Mouse (Mus musculus) mature B cell (primary cell): ENCODE measurements around the gene Capn2.

Experiments used
- in situ Hi-C: fragments of 300-500 bp; cut with MboI; formaldehyde crosslinking; loops from 2 replicates; pipeline ENCODE4 v1.14.3; 2019

The Capn2 gene

DNA sequence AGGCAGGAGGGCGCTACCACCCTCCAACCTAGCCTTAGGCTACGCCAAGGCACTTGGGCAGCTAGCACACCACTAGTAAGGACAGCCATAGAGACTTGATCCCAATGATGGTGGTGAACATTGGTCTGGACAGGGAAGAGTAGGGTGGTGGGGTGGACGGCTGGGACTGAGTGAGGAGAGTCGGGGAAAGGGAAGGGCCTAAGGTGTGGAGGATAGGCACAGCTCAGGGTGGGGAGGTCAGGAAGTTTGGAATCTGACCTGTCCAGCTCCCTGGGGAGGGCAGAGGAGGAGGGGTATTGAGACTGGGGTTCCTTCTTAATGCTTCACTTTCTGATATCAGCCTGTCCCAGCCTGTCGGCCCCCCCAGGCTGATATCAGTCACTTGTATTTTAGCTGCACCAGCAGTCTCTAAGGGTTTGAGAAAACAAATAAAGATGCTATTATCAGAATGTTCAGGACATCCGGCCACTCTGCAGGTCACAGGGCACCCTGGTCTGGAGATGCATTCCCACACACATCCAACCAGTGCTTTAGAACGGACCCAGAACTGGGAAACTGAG, 14.8 kb downstream of the Capn2 start:
- in situ Hi-C loops = no loop called here

DNA sequence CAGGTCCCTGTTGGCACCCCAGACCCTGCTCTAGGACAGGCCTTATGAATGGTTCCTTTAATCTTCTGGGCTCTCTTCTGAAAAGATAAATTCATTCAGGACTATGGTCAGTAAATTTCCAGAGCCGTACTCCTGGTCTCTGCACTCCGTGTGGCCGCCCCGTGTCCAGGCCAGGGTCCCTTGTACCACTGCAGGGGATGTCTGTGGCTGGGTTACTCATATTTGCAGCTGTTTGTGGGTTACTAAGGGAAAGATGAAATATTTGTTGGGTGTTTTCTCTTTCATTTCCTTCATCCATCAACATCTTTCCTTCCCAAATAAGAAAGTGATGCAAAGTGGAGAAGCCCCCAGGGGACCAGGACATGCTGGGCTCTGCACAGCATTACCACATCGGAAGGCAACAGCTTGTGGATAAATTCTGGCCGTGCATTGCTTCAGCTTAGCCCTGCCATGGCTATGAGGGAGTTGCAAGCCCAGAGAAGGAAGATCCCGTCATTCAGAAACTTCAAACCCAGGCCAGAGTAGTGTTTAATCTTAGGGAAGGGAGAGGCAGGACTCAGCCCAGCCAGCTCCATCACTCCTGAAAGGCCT, 15.5 kb downstream of the Capn2 start:
- in situ Hi-C loops = no loop called here

DNA sequence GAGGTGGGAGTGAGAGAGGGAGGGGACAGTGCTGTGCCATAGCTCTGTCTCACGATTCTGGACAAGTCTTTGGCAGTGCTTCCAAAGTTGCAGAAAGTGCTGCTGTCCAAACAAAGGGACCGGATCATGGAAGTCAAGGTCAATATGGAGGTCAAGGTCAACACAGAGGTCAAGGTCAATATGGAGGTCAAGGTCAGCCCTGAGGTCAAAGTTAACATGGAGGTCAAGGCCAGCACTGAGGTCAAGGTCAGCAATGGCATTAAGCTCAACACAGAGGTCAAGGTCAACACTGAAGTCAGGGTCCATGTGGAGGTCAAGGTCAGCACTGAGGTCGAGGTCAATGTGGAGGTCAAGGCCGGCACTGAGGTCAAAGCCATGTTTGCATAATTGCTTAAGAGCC, 16.6 kb downstream of the Capn2 start:
- in situ Hi-C loops = no loop called here

DNA sequence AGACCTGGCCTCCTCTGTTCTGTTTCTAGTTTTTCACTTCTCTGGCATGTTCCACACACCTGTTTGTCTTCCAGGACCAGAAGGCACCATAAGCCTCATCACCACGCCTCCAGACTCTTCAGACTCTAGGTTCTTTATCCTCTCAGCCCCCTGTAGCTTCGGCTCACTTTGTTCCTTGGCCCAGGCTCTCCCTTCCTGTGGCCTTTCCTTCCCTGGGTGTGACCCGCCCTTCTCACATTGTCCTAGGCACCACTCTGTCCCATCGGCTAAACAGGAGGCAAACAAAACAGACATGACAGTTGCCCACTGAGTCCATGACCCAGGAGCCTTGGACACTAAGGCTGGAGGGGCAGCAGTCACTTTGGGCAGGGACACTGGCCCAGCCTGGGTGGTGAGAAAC, 17.2 kb downstream of the Capn2 start:
- in situ Hi-C loops = no loop called here

DNA sequence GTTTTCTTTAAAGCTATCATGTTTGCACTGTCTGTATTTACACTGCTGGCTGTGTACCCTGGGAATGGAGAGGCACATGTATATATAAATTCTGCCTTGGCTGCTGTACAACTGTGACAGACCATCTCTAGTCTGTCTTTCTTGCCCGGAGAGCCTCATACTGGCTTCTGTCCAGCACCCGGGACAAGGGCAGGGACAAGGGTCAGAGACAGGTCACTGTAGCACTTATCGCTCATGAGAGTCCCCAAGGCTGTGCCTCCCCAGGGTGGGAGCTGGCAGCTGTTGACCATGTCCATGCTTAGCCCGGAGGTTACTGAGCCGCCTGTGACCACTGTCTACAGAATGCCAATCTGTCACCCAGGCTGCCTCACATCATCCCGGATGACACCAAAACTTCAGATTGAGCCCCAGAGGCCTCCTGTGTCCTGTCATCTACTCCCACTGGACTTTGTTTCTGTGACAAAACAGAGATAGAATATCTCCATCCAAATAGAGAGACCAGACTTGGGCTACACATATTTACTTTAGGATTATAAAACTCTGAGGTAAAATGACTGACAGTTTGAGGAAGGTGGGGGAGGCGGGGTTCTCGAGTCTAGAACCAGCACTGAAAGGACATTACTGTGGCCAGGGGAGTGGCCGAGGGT, 17.8 kb downstream of the Capn2 start:
- in situ Hi-C loops = no loop called here

DNA sequence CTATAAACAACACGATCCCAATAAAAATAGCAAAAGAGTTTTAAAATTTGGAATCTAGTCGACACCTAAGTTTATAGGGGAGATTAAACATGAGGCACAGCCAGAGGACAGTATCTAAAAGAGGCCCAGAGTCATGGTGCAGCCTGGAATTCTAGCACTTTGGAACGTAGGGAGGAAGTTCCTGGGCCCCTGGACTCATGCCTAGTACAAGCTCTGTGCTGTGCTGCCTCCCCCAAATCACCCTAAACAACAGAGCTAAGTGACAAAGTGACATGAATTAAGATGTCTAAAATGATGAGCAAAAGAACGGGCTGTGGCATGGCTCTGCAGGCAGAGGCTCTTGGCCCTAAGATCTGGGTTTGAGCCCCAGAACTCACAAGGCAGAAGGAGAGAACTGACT, 19.7 kb downstream of the Capn2 start:
- in situ Hi-C loops = no loop called here

DNA sequence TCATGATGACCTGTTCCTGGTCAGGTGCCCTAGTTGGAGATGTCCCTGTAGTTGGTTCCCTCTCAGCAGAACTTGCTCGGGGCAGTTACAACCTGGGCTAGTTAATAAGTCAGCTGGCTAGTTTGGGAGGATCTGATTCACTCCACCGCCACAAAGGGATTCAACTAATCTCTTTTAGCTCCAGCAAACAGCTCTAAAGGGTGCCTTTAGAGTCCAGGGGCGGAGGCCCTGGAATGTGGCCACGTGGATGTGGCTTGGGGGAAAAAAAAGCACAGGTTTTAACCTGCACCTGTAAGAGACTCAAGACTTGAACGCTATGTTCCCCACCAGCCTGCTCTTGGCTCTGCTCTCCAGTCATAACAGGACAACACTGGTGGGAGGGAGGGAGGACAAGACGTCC, 20.7 kb downstream of the Capn2 start:
- in situ Hi-C loops = no loop called here

DNA sequence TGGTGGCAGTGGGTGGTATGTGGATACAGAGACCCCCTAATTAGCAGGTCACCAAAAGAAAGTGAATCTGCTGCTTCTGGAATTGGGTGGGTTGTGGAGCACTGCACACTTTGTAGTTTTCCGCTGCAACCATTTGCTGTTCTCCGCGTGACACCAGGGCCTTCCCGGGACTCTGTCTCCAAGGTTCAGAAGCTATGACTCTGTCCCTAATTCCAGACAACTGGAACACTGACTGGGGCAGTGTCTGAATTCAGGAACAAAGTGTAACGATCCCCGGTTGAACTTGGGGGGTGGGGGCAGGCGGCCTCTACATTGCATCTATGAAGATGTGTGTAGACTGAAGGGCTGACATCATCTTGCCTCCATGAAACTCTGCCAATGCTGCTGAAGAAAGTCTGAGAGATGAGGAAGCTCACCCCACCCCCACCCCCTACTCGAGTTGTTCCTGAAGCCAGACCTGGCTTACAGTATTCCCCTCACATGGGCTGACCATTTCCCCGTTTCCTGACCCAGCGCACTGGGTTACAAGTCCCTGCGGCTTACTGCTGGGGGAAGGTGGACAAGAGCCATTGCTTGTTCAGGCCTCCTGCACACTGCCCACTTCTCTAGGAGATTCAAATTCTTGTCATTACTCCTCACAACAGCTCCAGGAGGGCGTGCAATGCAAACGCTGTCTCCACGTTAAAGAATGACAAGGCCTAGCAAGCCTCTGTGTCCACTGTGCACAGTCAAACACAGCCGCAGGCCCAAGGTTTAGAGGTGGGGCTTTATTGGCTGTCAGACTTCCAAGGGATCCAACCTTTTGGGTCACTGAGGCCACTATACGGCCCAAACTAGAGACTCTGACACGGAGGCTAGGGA, 22.9 kb downstream of the Capn2 start:
- in situ Hi-C loops = no loop called here

DNA sequence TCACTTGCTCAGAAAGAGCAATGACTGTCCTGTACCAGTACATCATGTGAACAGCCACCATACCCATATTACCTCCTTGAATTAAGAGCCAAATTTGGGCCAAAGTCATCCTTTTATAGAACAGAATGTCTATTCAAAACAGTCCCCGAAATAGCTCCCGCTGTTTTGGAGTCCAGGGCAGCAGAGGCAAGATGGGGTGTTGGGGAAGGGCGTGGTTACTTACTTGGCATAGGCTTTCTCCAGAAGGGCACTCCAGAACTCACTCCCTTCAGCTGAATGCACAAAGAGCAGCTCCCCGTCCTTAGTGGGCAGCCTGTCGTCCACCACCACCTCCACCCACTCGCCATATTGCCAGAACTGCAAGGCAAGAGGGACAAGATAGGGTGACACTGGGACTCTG, 25.6 kb downstream of the Capn2 start:
- in situ Hi-C loops = no loop called here

DNA sequence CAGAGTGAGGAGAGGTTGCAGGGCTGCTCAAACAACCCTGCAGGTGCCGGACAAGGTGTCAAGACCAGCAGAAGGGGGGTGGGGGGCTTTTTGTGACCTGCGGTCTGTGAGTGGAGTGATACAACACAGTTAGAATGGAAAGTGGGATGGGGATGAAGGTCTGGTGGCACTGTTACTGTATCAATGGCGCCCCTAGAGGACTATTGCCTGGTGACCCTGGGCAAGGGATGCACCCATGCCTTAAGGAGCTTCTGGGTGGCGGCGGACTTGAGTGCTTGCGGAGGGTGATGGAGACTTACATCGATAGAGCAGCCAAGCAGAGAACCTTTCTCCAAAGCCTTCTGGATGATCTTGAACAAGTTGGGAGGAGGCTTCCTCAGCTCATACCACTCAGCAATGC, 26.8 kb downstream of the Capn2 start:
- in situ Hi-C loops = no loop called here

DNA sequence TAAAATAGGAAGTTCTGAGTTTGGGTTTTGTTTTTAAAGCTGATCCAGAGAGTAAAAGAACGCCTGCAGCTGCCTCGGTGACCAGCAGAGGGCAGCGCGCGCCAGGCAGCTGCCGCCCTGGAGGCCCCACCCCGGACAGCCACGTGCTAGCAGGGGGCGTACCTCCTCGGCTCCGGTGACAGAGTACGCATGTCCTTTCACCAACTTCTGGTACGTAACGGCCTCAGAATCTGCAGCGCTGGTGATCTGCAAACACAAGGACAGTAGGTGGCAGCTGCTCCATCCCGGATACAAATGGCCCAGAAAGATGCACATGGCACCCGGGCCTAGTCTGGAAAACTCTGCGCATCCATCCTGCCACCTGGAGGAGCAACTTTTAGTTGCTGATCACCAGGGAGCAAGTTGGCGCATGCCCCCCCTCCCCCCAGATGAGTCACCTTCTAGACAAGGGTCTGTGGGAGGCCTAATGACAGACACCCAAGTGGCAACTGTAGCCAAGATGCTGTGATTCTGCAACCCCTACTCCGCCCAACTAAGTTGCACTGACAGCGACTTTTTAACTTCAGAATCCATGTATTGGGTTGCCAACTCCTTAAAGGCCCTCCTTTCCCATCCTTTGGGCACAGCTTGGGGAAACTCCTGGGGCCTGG, 27.5 kb downstream of the Capn2 start:
- in situ Hi-C loops = no loop called here

DNA sequence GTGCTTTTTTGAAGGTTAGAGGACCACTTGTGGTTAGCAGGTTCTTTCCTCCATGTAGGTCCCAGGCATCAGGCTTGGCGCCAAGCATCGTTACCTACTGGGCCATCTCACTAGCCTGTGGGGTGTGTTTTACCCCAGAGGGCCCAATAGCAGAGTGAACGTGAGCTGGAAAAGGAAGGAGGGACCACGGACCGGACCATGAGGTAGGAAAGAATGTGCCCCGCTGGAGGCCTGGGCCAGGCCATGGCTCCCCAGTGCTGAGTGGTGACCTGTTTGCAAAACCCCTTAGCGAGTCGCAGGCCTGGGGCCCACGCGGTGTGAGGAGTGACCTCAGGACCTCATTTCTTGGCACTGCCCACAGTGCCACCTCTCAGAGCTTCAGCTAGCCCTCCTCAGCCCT, 28.9 kb downstream of the Capn2 start:
- in situ Hi-C loops = no loop called here

DNA sequence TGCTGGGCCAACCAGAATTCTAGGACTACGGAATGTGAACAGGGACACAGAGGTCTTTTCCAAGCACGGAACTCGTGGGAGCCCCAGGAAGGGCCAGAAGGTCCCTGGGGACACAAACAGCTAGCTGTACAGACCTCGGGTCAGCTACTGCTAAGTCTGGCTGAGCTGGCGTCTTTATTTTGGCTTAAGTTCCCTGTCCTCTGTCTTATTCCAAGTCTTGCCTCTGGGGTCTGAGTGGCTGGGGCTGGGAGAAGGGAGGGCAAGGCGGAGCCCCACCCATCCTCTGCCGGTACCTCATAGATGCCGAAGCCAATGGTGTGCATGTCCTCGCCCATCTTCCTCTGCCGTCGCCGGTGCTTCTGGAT, 33.5 kb downstream of the Capn2 start:
- in situ Hi-C loops = no loop called here

DNA sequence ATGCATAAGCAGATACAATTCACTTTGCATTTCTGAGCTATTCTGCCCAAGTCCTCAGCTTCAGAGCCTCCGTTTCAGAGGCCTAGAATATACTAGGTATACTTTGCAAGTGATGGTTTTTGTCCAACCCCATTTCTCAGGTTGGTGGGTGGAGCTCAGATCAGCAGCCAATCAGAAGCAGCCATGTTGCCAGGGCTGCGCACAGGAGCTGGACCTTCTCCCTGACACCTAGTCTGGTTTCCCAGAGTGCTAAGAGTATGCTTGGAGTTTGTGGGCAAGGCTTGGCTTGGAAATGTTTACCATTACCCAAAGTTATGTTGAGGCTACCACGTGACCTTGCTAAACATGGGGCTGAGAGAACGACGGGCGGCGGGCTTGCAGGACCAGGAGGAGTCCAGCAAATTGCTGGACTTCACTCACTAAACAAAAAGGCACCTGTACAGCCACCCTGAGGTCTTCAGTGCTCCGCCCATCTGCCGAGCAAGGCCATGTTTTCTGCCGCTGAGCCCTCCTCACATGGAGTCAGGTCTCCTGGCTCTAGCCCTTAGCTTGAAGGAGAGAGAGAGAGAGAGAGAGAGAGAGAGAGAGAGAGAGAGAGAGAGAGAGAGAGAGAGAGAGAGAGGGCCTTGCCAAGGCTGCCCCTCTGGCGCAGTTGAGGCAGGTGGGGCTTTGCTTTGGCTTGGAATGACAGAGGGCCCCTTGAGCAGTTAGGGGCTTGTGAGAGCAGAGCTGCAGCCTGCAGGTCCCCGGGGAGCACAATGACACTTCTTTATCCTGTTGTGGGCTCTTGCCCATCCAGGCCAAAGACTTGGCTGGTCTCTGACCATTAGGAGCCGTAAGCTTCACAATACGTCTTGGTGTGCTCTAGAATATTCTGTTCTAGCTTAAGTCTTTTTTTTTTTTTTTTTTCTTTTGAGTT, 34.2 kb downstream of the Capn2 start:
- in situ Hi-C loops = no loop called here

DNA sequence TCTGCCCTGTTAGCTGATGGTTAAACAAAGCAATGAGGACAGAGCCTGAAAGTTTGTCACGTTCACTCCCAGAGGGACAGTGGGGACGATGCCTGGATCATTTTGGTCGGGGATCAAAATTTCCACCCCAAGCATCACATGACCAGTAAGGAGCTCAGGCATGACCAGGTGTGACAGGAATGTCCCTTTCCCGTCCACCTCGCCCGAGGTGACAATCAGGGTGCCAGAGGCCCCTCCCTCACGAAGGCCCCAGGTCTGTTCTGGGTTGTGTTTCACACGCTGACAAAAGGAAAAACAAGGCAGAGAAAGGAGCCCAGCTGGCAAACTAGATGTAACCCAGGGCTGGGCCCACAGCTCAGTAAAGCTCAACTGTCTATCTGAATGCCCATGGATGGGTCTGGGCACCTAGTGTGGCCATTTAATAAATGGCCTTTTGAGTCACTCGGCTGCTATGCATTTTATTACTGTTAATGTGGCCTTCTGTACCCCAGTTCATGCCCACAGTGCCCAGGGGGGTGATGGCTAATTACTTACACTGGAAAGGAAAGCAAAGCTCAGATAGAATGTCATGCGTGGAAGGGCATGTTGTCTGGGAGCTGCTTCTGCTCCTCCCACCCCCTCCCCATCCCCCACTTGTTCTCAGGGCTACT, 35.6 kb downstream of the Capn2 start:
- in situ Hi-C loops = no loop called here

DNA sequence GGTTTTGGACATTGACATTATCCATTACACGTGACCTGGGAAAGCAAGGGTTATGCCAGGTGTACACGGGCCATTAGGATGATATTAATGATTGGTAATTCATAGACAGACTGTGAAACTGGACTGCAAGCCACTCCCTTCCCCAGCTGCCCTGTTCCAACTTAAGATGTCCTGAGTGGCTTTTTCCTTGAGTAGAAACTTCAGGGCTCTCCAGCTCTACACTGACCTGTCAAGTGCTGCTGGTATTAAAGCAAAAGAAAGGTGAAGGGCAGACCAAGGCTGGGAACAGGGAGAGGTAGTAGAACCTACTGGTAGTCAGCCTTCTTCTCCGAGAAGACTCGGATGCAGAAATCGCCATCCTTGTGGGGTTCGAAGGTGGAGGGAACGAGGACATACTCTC, 36.3 kb downstream of the Capn2 start:
- in situ Hi-C loops = no loop called here

DNA sequence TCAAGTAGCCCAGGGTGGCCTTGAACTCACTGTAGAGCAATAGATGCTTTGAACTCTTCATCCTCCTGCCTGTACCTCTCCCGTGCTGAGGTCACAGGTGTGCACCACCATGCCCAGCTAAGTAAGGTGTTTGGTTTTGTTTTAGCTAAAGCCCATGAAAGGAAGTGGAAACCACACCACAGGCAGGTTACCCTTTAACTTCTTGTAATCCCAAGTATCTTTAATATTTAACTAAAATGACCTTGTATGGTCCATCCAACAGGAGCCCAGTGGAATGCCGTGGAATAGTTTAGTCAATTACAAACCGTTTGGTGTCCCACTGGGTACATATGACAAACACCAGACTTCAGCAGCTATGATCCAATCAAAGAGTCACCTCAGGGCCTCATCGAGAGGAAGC, 38.5 kb downstream of the Capn2 start:
- in situ Hi-C loops = no loop called here

DNA sequence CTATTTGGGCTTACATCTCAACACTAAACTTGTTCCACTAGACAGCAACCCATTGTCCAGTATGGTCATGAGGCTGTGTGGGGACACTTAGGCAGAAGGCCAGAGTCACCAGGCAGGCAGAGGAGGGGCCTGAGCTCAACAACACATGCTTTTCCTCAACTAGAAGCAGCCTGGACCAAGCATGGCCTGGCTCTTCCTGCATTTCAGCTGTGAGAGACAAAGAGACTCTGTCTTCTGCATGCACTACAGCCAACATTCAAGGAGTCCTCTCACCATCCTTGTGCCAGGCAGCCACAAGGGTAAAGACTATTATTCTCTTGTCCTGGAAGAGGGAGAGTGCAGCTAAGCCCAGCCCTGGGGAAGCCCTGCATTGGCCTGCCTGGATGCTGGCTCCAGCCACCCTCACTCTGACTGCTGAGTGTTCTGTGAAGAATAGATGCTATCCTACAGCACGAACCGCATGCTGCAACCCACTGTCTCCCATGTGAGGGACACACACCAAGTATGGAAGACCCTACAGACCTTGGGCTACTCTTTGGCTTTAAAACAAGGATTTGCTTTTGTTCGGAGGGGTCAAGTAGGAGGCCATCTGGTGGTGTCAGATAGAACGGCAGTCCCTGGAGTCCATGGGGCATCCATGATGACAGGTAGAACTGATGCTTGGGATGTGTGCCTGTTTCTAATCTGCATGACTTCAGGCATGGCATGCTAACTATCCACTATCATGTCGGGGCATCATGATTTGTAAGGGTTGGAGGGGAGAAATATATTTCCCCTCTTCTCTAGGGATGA, 42.2 kb downstream of the Capn2 start:
- in situ Hi-C loops = no loop called here

DNA sequence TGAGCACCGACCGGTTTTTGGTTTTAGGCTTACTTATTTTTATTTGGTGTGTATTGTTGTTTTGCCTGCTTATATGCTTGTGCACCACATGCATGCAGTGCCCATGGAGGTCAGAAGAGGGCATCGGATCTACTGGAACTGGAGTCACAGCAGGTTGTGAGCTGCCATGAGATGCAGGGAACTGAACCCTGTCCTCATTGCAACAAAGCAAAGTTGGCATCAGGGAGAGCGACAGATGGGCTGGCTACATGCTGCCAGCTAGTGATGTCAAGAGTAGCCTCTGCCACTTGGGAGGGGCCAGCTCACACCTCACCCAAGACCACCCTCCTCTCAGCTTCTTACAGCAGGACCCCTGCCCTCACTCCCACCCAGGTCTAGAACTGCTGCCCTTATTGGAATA, 51.4 kb downstream of the Capn2 start:
- in situ Hi-C loops = no loop called here

DNA sequence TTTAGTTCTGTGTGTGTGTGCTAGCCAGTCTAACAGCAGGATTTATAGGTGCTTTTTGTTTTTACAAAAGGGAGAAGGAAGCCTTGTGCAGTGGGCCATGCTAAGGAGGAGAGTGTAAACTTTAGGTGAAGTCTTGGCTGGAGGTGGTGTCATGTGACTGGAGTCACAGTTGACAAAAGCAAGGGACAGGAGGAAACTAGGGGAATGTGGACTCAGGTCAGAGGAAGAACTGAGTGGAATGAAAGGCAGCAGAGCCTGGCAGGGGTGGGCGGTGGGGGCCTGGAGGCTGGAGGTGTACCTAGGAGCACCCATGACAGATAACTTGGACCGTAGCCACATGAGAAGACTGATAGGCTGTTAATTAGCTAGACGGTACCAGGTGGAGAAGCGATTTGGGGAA, 52.1 kb downstream of the Capn2 start:
- in situ Hi-C loops = no loop called here
